Mouse (Mus musculus) liver, embryonic 11.5 days (tissue): Measurements from ENCODE around the gene Cd19. TPM values are rescaled to one million over a fixed set of nuclear protein-coding genes. Genes with fewer than 3 reads are reported as not detected.

Experiments used
- ATAC-seq: fragments of 200-750 bp; cut with Nextera tagmentation; replicated peaks from 2 replicates; pipeline ENCODE4 v1.8.0; 2017; ENCODE audit warnings: moderate number of reproducible peaks, mild to moderate bottlenecking, moderate TSS enrichment, moderate library complexity; ENCODE audit not compliant: low FRiP score
- DNase-seq: peaks from one replicate; pipeline ENCODE4 v3.0.0-alpha.2; 2017; ENCODE audit warnings: low spot score
- H3K27ac ChIP-seq: fragments of 300-500 bp; sonication (generic); 2 replicates; pipeline ENCODE4 v1.5.1; 2014; ENCODE audit warnings: mild to moderate bottlenecking, low read depth, low read length, control low read depth
- H3K27me3 ChIP-seq: fragments of 300-500 bp; sonication (generic); replicated peaks from 2 replicates; pipeline ENCODE4 v1.6.1; 2014; ENCODE audit warnings: low read length, mixed read lengths; ENCODE audit not compliant: control insufficient read depth, insufficient read depth
- H3K36me3 ChIP-seq: fragments of 300-500 bp; sonication (generic); 2 replicates; pipeline ENCODE4 v1.6.1; 2014; ENCODE audit warnings: mild to moderate bottlenecking, low read length, moderate library complexity, mixed read lengths; ENCODE audit not compliant: control insufficient read depth, insufficient read depth
- H3K4me1 ChIP-seq: fragments of 300-500 bp; sonication (generic); replicated peaks from 2 replicates; pipeline ENCODE4 v1.6.1; 2014; ENCODE audit warnings: low read length, mixed read lengths; ENCODE audit not compliant: control insufficient read depth, insufficient read depth
- H3K4me2 ChIP-seq: fragments of 300-500 bp; sonication (generic); 2 replicates; pipeline ENCODE4 v1.6.1; 2014; ENCODE audit warnings: mild to moderate bottlenecking, control low read depth, moderate library complexity
- H3K4me3 ChIP-seq: fragments of 300-500 bp; sonication (generic); 2 replicates; pipeline ENCODE4 v1.5.1; 2014; ENCODE audit warnings: low read depth, low read length, control low read depth
- H3K9ac ChIP-seq: fragments of 300-500 bp; sonication (generic); 2 replicates; pipeline ENCODE4 v1.6.1; 2014; ENCODE audit warnings: low read depth, low read length, control low read depth
- H3K9me3 ChIP-seq: fragments of 300-500 bp; sonication (generic); 2 replicates; pipeline ENCODE4 v1.6.1; 2016; ENCODE audit warnings: low read length, inconsistent platforms, mixed read lengths; ENCODE audit not compliant: control insufficient read depth
- WGBS: fragments of 180-500 bp; shearing (Covaris S2); extraction: QIAGEN DNeasy Blood & Tissue Kit; methylation state at CpG from one replicate; pipeline ENCODE4 v1.1.7; 2014; 5-methylcytosine and 5-hydroxymethylcytosine counted together
- polyA plus RNA-seq: library from polyadenylated mRNA; unstranded; fragments of >200 nt; fragmentation: Nextera tagmentation; extraction: Ambion mirVana; gene quantifications from 2 replicates; pipeline ENCODE4 v1.2.1, GENCODE M21; 2014

Cd19 gene
- polyA plus RNA-seq, 1 experiment from 2014 or later = not detected

DNA sequence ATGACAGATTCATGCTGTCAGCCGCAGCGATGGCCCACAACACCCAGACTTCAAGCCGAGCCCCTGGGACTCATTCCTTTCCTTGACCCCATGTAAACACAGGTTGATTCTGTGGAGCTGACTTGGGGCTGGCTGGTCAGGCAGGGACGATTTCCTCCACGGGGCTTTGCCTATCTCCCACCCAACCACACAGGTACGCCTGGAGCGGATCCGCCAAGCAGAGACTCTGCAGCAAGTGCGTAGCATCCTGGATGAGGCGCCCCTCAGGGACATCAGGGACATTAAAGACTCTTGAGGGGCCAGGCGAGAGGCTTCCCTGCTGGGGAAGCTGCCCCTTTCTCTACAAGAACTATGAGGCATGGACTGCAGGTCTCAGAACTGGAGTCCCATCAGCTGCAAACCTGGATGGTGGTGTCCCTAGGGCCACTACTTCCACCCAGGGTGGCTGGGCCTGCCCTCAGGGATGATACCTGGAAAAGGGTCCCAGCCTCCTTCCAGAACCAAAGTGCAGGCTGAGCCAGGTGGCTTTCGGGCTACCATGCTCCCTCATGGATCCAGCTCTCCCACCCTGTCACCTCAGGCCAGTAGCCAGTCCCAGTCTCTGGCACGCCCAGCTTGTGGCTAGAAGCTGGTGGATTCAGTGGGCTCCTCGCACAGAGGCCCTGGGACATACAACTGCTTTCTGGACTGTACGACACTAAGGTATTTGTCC lies 30.6 kb upstream of the Cd19 start:
- no peak for DNase-seq
- Histone ChIP-seq H3K27me3 (no peaks in the 10 kb centered on the region), H3K9me3 (no peaks in the 10 kb centered on the region), H3K9ac (no peak overlapping the region), H3K36me3 (peaks cover 8% of the 10 kb centered on the region; the same call in 1 of the 2 replicates), H3K27ac (no peak overlapping the region), H3K4me2 (no peak overlapping the region), H3K4me1 (no peaks in the 10 kb centered on the region), H3K4me3 (no peak overlapping the region)
- ATAC-seq = no peak
- 91% methylated on average over 15 of the region's 15 CpGs for WGBS

DNA sequence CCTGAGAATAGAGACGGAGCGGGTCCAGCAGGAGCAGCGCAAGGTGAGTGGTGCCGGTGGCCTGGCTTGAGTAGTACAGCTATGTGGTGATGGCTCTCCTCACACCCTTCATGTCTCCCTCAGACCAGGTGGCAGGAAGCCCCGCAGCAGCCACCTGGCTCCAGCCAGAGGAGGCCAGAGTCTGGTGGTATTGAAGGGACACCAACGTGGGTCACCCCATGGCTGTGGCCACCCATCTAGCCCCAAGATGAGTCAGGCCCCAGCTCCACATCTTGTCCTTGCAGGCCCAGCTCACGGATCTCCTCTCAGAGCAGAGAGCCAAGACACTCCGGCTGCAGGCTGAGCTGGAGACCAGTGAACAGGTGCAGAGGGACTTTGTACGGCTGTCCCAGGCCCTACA lies 29.8 kb upstream of the Cd19 start:
- Histone ChIP-seq H3K36me3 (peaks cover 8% of the 10 kb centered on the region; the same call in 1 of the 2 replicates), H3K27ac (no peak overlapping the region), H3K27me3 (no peaks in the 10 kb centered on the region), H3K4me3 (no peak overlapping the region), H3K9me3 (no peaks in the 10 kb centered on the region), H3K4me2 (no peak overlapping the region), H3K4me1 (no peaks in the 10 kb centered on the region), H3K9ac (no peak overlapping the region)
- ATAC-seq = no peak
- DNase-seq = no peak
- 90% methylated on average over 9 of the region's 9 CpGs for WGBS

- no peaks in the 10 kb centered on the region for H3K4me1 ChIP-seq
- H3K4me2 ChIP-seq = no peak overlapping the region
- H3K27me3 ChIP-seq = no peaks in the 10 kb centered on the region
- no peak for DNase-seq
- peaks cover 8% of the 10 kb centered on the region; the same call in 1 of the 2 replicates for H3K36me3 ChIP-seq
- 91% methylated on average over 10 of the region's 10 CpGs for WGBS
- H3K9ac ChIP-seq = no peak overlapping the region
- no peak for ATAC-seq
- H3K4me3 ChIP-seq = no peak overlapping the region
- H3K27ac ChIP-seq = no peak overlapping the region
- no peaks in the 10 kb centered on the region for H3K9me3 ChIP-seq
Measured at GRCm38 (mm10) chr7:126443997-126444396, 29.3 kb upstream of the Cd19 start.

GRCm38 (mm10) chr7:126440134-126440533 lies 25.4 kb upstream of the Cd19 start:
- H3K27me3 ChIP-seq = no peaks in the 10 kb centered on the region
- DNase-seq = no peak
- H3K27ac ChIP-seq = no peak overlapping the region
- H3K4me1 ChIP-seq = no peaks in the 10 kb centered on the region
- no peak for ATAC-seq
- H3K4me3 ChIP-seq = no peak overlapping the region
- H3K36me3 ChIP-seq = peaks cover 3% of the 10 kb centered on the region; the same call in 1 of the 2 replicates
- H3K9me3 ChIP-seq = no peaks in the 10 kb centered on the region
- no peak overlapping the region for H3K9ac ChIP-seq
- no peak overlapping the region for H3K4me2 ChIP-seq
- 88% methylated on average over 9 of the region's 9 CpGs for WGBS

DNA sequence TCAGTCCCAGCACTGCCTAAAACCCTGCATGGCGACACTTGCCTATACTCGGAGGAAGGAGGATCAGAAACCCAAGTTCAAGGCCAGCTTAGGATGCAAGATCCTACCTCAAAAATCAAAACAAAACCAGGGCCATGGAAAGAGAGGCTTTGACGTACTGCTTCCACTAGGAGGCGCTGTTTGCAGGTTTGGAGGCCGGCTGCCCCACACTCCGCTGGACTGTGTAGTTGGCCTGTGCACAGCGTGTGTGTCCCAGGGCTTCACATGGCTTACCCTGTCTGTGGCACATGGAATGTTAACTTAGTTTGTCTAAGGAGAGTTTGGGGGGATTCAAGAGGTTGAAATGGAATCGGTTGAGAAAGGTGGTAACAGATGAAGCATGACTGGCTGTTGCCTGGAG lies 22.2 kb upstream of the Cd19 start:
- DNase-seq = no peak
- WGBS = 18% methylated on average over 8 of the region's 8 CpGs
- H3K36me3 ChIP-seq = no peaks in the 10 kb centered on the region
- no peaks in the 10 kb centered on the region for H3K9me3 ChIP-seq
- no peak overlapping the region for H3K27ac ChIP-seq
- no peaks in the 10 kb centered on the region for H3K27me3 ChIP-seq
- ATAC-seq = no peak
- H3K4me3 ChIP-seq = no peak overlapping the region
- no peak overlapping the region for H3K4me2 ChIP-seq
- no peak overlapping the region for H3K9ac ChIP-seq
- no peaks in the 10 kb centered on the region for H3K4me1 ChIP-seq

- H3K27me3 ChIP-seq = no peaks in the 10 kb centered on the region
- no peaks in the 10 kb centered on the region for H3K9me3 ChIP-seq
- no peaks in the 10 kb centered on the region for H3K36me3 ChIP-seq
- no peaks in the 10 kb centered on the region for H3K4me1 ChIP-seq
- DNase-seq = no peak
- H3K4me2 ChIP-seq = no peak overlapping the region
- WGBS = 87% methylated on average over 3 of the region's 3 CpGs
- no peak overlapping the region for H3K9ac ChIP-seq
- no peak overlapping the region for H3K4me3 ChIP-seq
- no peak overlapping the region for H3K27ac ChIP-seq
- no peak for ATAC-seq
Measured at GRCm38 (mm10) chr7:126435801-126436200, 21.1 kb upstream of the Cd19 start.

GRCm38 (mm10) chr7:126434726-126435125 lies 20.0 kb upstream of the Cd19 start:
- H3K4me3 ChIP-seq = no peak overlapping the region
- H3K27ac ChIP-seq = no peak overlapping the region
- H3K36me3 ChIP-seq = no peaks in the 10 kb centered on the region

DNA sequence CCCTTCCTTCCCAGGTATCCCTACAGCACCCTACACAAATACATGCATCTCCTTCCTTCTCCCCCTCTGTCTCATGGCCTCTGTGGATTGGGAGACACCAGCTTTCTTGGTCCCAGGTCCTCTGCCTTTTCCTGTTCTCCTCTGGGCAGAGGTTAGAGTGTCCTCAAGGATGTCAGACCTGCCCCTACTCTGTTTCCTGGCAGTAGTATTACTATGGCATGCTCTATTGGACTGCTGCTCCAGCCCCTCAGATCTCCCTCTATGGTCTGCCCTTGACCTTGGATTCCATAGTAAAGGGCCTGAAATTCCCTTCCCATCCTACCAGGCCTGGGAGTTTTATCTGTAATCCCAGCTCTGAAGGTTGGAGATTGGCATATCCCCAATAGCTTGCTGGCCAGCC lies 15.5 kb upstream of the Cd19 start:
- no peak for DNase-seq
- H3K36me3 ChIP-seq = no peaks in the 10 kb centered on the region
- H3K4me1 ChIP-seq = peaks cover 13% of the 10 kb centered on the region
- H3K4me3 ChIP-seq = no peak overlapping the region
- no peak overlapping the region for H3K27ac ChIP-seq
- H3K9ac ChIP-seq = peak overlapping the region; percentile 14; the same call in 1 of the 2 replicates
- H3K9me3 ChIP-seq = peaks cover 3% of the 10 kb centered on the region; the same call in 1 of the 2 replicates
- no peaks in the 10 kb centered on the region for H3K27me3 ChIP-seq
- no peak overlapping the region for H3K4me2 ChIP-seq
- no peak for ATAC-seq

More at GRCm38 (mm10) chr7:126434726-126435125, 20.0 kb upstream of the Cd19 start:
- no peak overlapping the region for H3K9ac ChIP-seq
- H3K4me2 ChIP-seq = no peak overlapping the region
- no peaks in the 10 kb centered on the region for H3K9me3 ChIP-seq
- ATAC-seq (no peak), DNase-seq (no peak)
- 84% methylated on average over 7 of the region's 7 CpGs for WGBS
- H3K27me3 ChIP-seq = no peaks in the 10 kb centered on the region
- no peaks in the 10 kb centered on the region; the same call in 1 of the 2 replicates for H3K4me1 ChIP-seq

- Histone ChIP-seq H3K4me3 (peak overlapping the region; percentile 71), H3K4me1 (peaks cover 13% of the 10 kb centered on the region), H3K4me2 (peak overlapping the region; percentile 96), H3K27ac (no peak overlapping the region; the same call in none of the 2 replicates), H3K9me3 (peaks cover 3% of the 10 kb centered on the region; the same call in 1 of the 2 replicates), H3K9ac (peak overlapping the region; percentile 51), H3K36me3 (no peaks in the 10 kb centered on the region), H3K27me3 (no peaks in the 10 kb centered on the region)
- DNase-seq (no peak), ATAC-seq (0 out of 2 replicates have a peak, but pooled peaks have one; percentile 15)
- WGBS = 33% methylated on average over 15 of the region's 15 CpGs
Measured at GRCm38 (mm10) chr7:126429503-126429898, 14.8 kb upstream of the Cd19 start.
